Mouse (Mus musculus) embryonic facial prominence, embryonic 14.5 days (tissue): ENCODE results near the gene Slc36a3. TPM values are rescaled to one million over a fixed set of nuclear protein-coding genes. Genes with fewer than 3 reads are reported as not detected.
"Not testable (repeated sequence)": the region's sequence is repeated elsewhere in the genome, so short reads cannot be mapped to it uniquely, and the experiment has no call there.

Experiments
- ATAC-seq: fragments of 200-750 bp; cut with Nextera tagmentation; 2 replicates; pipeline ENCODE4 v1.8.0; 2017; ENCODE audit warnings: low read depth, moderate number of reproducible peaks, moderate TSS enrichment
- DNase-seq: peaks from one replicate; pipeline ENCODE4 v3.0.0-alpha.2; 2015; ENCODE audit warnings: low spot score
- H3K27ac ChIP-seq: fragments of 300-500 bp; sonication (generic); replicated peaks from 2 replicates; pipeline ENCODE4 v1.5.1; 2014; ENCODE audit warnings: low read depth, mild to moderate bottlenecking, low read length, moderate library complexity
- H3K27me3 ChIP-seq: fragments of 300-500 bp; sonication (generic); replicated peaks from 2 replicates; pipeline ENCODE4 v1.6.1; 2014; ENCODE audit warnings: low read length; ENCODE audit not compliant: control insufficient read depth, insufficient read depth
- H3K36me3 ChIP-seq: fragments of 300-500 bp; sonication (generic); 2 replicates; pipeline ENCODE4 v1.6.1; 2014; ENCODE audit warnings: low read length, mixed read lengths; ENCODE audit not compliant: control insufficient read depth, insufficient read depth
- H3K4me1 ChIP-seq: fragments of 300-500 bp; sonication (generic); 2 replicates; pipeline ENCODE4 v1.6.1; 2014; ENCODE audit warnings: antibody characterized with exemption, low read length; ENCODE audit not compliant: control insufficient read depth, insufficient read depth
- H3K4me2 ChIP-seq: fragments of 300-500 bp; sonication (generic); 2 replicates; pipeline ENCODE4 v1.6.1; 2014; ENCODE audit warnings: low read depth, mild to moderate bottlenecking, low read length, moderate library complexity, mixed read lengths
- H3K4me3 ChIP-seq: fragments of 300-500 bp; sonication (generic); 2 replicates; pipeline ENCODE4 v1.5.1; 2014; ENCODE audit warnings: low read depth, mild to moderate bottlenecking, low read length
- H3K9ac ChIP-seq: fragments of 300-500 bp; sonication (generic); 2 replicates; pipeline ENCODE4 v1.6.1; 2014; ENCODE audit warnings: low read depth, mild to moderate bottlenecking, low read length, moderate library complexity, mixed read lengths
- H3K9me3 ChIP-seq: fragments of 300-500 bp; sonication (generic); 2 replicates; pipeline ENCODE4 v1.6.1; 2016; ENCODE audit warnings: low read length; ENCODE audit not compliant: control insufficient read depth
- WGBS: fragments of 180-500 bp; shearing (Covaris S2); extraction: QIAGEN DNeasy Blood & Tissue Kit; methylation state at CpG from one replicate; pipeline ENCODE4 v1.1.7; 2014; 5-methylcytosine and 5-hydroxymethylcytosine counted together
- polyA plus RNA-seq: library from polyadenylated mRNA; unstranded; fragments of >200 nt; fragmentation: Nextera tagmentation; extraction: Ambion mirVana; gene quantifications from 2 replicates; pipeline ENCODE4 v1.2.1, GENCODE M21; 2014

Gene Slc36a3
- polyA plus RNA-seq, 1 experiment from 2014 or later, result not detected

GRCm38 (mm10) chr11:55121430-55121829, 30.1 kb downstream of the Slc36a3 start:
- no peak overlapping the region for H3K27ac ChIP-seq
- ATAC-seq (no peak), DNase-seq (no peak)
- H3K4me3 ChIP-seq, result no peak overlapping the region
- H3K36me3 ChIP-seq, result no peaks in the 10 kb centered on the region
- H3K9me3 ChIP-seq, result no peaks in the 10 kb centered on the region
- H3K27me3 ChIP-seq, result no peaks in the 10 kb centered on the region
- 76% methylated on average over 1 of the region's 1 CpGs for WGBS
- H3K4me1 ChIP-seq, result no peaks in the 10 kb centered on the region
- H3K4me2 ChIP-seq, result no peak overlapping the region
- H3K9ac ChIP-seq, result no peak overlapping the region

GRCm38 (mm10) chr11:55120821-55121271, 30.7 kb downstream of the Slc36a3 start:
- WGBS, result 63% methylated on average over 8 of the region's 8 CpGs
- H3K4me2 ChIP-seq, result no peak overlapping the region
- H3K9me3 ChIP-seq, result no peaks in the 10 kb centered on the region
- H3K36me3 ChIP-seq, result no peaks in the 10 kb centered on the region
- H3K27ac ChIP-seq, result no peak overlapping the region; the same call in 1 of the 2 replicates
- no peak overlapping the region for H3K9ac ChIP-seq
- no peaks in the 10 kb centered on the region for H3K27me3 ChIP-seq
- no peak overlapping the region for H3K4me3 ChIP-seq
- no peak for ATAC-seq
- DNase-seq, result no peak
- H3K4me1 ChIP-seq, result no peaks in the 10 kb centered on the region

GRCm38 (mm10) chr11:55120279-55120678, 31.2 kb downstream of the Slc36a3 start:
- no peak for DNase-seq
- no peaks in the 10 kb centered on the region for H3K36me3 ChIP-seq
- H3K9me3 ChIP-seq, result no peaks in the 10 kb centered on the region
- H3K4me3 ChIP-seq, result no peak overlapping the region
- H3K9ac ChIP-seq, result no peak overlapping the region
- no peaks in the 10 kb centered on the region for H3K27me3 ChIP-seq
- no peaks in the 10 kb centered on the region for H3K4me1 ChIP-seq
- H3K4me2 ChIP-seq, result no peak overlapping the region
- no peak for ATAC-seq
- H3K27ac ChIP-seq, result no peak overlapping the region

GRCm38 (mm10) chr11:55117031-55117430, 34.5 kb downstream of the Slc36a3 start:
- Histone ChIP-seq H3K4me2 (no peak overlapping the region), H3K27me3 (no peaks in the 10 kb centered on the region), H3K4me3 (no peak overlapping the region), H3K36me3 (no peaks in the 10 kb centered on the region), H3K4me1 (no peaks in the 10 kb centered on the region), H3K27ac (no peak overlapping the region), H3K9ac (no peak overlapping the region), H3K9me3 (no peaks in the 10 kb centered on the region)
- 90% methylated on average over 2 of the region's 2 CpGs for WGBS
- ATAC-seq (no peak), DNase-seq (no peak)

- H3K27me3 ChIP-seq, result no peaks in the 10 kb centered on the region
- H3K9me3 ChIP-seq, result no peaks in the 10 kb centered on the region
- H3K9ac ChIP-seq, result no peak overlapping the region
- 91% methylated on average over 3 of the region's 3 CpGs for WGBS
- no peaks in the 10 kb centered on the region for H3K4me1 ChIP-seq
- H3K27ac ChIP-seq, result no peak overlapping the region
- no peak for ATAC-seq
- H3K4me3 ChIP-seq, result no peak overlapping the region
- H3K4me2 ChIP-seq, result no peak overlapping the region
- H3K36me3 ChIP-seq, result no peaks in the 10 kb centered on the region
- no peak for DNase-seq
Observed at GRCm38 (mm10) chr11:55116004-55116403, 35.5 kb downstream of the Slc36a3 start.

GRCm38 (mm10) chr11:55114291-55114690, 37.2 kb downstream of the Slc36a3 start:
- no peaks in the 10 kb centered on the region for H3K4me1 ChIP-seq
- no peaks in the 10 kb centered on the region for H3K27me3 ChIP-seq
- WGBS, result 69% methylated on average over 2 of the region's 2 CpGs
- H3K27ac ChIP-seq, result no peak overlapping the region
- no peak overlapping the region for H3K4me3 ChIP-seq
- no peak for DNase-seq
- no peaks in the 10 kb centered on the region for H3K9me3 ChIP-seq
- peaks cover under 1% of the 10 kb centered on the region; the same call in 1 of the 2 replicates for H3K36me3 ChIP-seq
- ATAC-seq, result no peak
- H3K4me2 ChIP-seq, result no peak overlapping the region
- no peak overlapping the region for H3K9ac ChIP-seq

GRCm38 (mm10) chr11:55113861-55114250, 37.7 kb downstream of the Slc36a3 start:
- H3K27ac ChIP-seq, H3K27me3 ChIP-seq, H3K9ac ChIP-seq, ATAC-seq, DNase-seq, H3K4me2 ChIP-seq, H3K4me1 ChIP-seq, H3K36me3 ChIP-seq, H3K9me3 ChIP-seq, H3K4me3 ChIP-seq: not testable (repeated sequence)
- WGBS, result 30% methylated on average over 3 of the region's 4 CpGs

- peak; percentile 22 for DNase-seq
- ATAC-seq, result no peak
Observed at GRCm38 (mm10) chr11:55113209-55113860, 38.2 kb downstream of the Slc36a3 start.

GRCm38 (mm10) chr11:55110566-55111169, 40.8 kb downstream of the Slc36a3 start:
- 70% methylated on average over 7 of the region's 7 CpGs for WGBS
- Histone ChIP-seq H3K9ac (no peak overlapping the region), H3K4me2 (no peak overlapping the region), H3K9me3 (no peaks in the 10 kb centered on the region), H3K27me3 (no peaks in the 10 kb centered on the region), H3K4me3 (no peak overlapping the region), H3K4me1 (no peaks in the 10 kb centered on the region), H3K36me3 (peaks cover 7% of the 10 kb centered on the region; the same call in 1 of the 2 replicates), H3K27ac (no peak overlapping the region)
- ATAC-seq (no peak), DNase-seq (no peak)

More at GRCm38 (mm10) chr11:55113209-55113860, 38.2 kb downstream of the Slc36a3 start:
- Histone ChIP-seq H3K36me3 (peaks cover 7% of the 10 kb centered on the region; the same call in 1 of the 2 replicates), H3K27me3 (no peaks in the 10 kb centered on the region), H3K4me2 (no peak overlapping the region), H3K4me3 (no peak overlapping the region), H3K9ac (no peak overlapping the region), H3K9me3 (no peaks in the 10 kb centered on the region), H3K27ac (no peak overlapping the region), H3K4me1 (no peaks in the 10 kb centered on the region)
- 61% methylated on average over 7 of the region's 7 CpGs for WGBS
